Mouse (Mus musculus) E14TG2a.4 (cell line): ENCODE data around the gene St6galnac4.

ENCODE experiments used
- CTCF ChIP-seq: conservative IDR thresholded peaks from 2 replicates; pipeline ENCODE4 v1.5.1; 2014; ENCODE audit warnings: low read length
- NANOG ChIP-seq: IDR thresholded peaks from 2 replicates; pipeline ENCODE4 v1.6.1; 2014; ENCODE audit warnings: borderline replicate concordance, low read length, mixed read lengths
- POU5F1 ChIP-seq: IDR thresholded peaks from 2 replicates; pipeline ENCODE4 v1.6.1; 2014; ENCODE audit warnings: low read length, borderline replicate concordance

DNA sequence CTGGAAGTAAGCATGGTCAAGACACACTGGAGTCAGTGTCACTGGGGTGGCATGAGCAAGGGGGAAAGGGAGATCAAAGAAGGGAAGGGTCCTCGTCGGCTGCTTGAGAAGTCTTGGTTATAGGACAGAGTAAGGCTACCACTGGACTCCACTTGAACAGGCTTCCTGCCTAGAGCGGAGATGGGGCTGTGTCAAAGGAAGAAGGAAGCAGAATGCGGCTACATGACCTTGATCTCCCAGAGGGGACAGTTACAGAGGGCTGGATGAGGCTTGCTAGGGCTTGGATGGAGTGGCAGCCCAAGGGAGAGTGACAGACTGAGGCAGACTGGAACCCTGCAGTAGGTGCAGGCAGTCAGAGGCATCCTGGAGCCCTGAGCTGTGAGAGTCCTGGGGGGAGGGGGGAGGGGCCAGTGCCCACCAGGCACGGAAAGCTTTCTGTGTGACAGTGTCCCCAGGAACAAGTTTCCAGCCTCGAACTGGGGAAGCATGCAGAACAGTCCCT is 53.7 kb downstream of the St6galnac4 start:
- TF ChIP-seq CTCF (no peak), NANOG (no peak), POU5F1 (no peak)
